Mouse (Mus musculus) kidney, adult 2 months (tissue): Measurements from ENCODE around the gene Sptbn2.

Experiments used
- CTCF ChIP-seq: fragments of 200-500 bp; conservative IDR thresholded peaks from 2 replicates; pipeline ENCODE4 v1.5.1; 2011; ENCODE audit warnings: low read depth, mild to moderate bottlenecking, control low read depth, low read length, moderate library complexity, mixed read lengths; ENCODE audit not compliant: insufficient read depth, insufficient read length
- POLR2A ChIP-seq: fragments of 200-500 bp; IDR thresholded peaks from one replicate; pipeline ENCODE4 v1.6.1; 2011; ENCODE audit warnings: low read depth, low read length, control low read depth

DNA sequence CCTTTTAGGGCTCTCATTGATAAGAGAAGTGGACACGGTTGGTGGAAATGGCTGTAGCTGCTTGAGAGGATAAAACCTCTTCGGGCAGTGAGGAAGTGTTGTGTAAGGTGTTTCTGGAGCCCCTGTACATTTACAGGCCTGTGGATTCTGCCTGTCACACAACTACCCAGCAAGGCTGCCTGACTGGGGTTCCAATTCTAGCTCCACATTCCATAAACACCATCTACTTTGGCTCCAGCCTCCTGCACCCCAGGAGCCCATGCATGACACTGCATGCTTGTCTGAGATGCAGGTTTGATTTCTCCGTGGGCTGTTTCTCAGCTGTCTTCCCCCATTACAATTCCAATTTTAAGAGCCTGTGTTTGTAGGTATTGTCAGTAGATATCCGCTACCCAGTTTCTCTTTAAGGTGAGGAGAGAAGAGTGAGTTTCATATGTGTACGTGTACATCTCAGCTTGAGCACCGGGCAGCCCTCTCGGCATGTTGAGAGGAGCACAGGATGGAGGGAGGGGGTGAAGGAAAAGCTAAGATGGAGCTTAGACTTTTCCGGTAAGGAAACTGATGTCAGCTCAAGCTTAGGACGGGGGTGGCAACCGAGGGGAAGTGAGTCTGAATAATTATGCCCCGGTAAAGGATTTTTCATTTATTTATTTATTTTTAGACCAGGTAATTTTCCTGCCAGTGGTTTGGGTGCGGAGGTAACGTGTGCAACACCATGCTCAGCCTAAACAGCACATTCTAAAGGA is 2.0 kb downstream of the Sptbn2 start:
- no peak for TF ChIP-seq CTCF
- TF ChIP-seq POLR2A = no peak
